Comparison of ENCODE assay signal across 8 mouse cellular contexts in the genomic region with DNA sequence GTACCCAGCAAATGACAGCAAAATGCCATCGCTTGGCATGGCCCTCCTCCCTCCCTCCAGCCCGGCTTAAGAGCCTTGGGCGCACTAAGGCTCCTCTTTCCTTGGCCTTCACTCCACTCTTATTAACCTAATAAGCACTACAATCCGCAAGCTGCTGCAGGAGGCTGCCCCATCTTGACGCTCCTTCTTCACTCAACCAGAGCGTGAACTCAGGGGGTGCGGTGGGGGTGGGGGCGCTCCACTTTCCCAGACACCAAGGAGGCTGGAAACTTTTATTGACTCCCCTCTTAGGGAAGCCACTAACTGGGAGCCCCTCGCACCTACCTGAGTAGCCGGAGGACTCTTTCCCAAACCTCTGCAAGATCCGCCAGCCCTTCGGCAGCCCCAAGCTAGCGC. TPM values are rescaled to one million over a fixed set of nuclear protein-coding genes. Genes with fewer than 3 reads are reported as not detected.
DNase-seq lines count a peak whose midpoint lies in the region; ATAC-seq and TF ChIP-seq lines count a peak whose summit lies in the region.

No protein-coding gene starts in this region.

- peaks cover 9% of the 10 kb centered on the region; the same call in 1 of the 2 replicates for H3K4me1 ChIP-seq in kidney, embryonic 16.5 days (ENCODE audit: insufficient read depth, low read length)
- peaks cover 15% of the 10 kb centered on the region for H3K4me1 ChIP-seq in forebrain, embryonic 12.5 days
- 0 out of 2 replicates have a peak, but pooled peaks cover 4% of the 10 kb centered on the region for H3K4me1 ChIP-seq in limb, embryonic 13.5 days
- H3K4me1 ChIP-seq in neural tube, embryonic 13.5 days (replicated peaks) = peaks cover 14% of the 10 kb centered on the region

- no peaks in the 10 kb centered on the region for H3K9me3 ChIP-seq in kidney, embryonic 16.5 days (ENCODE audit: low read length)
- H3K9me3 ChIP-seq in forebrain, embryonic 12.5 days = no peaks in the 10 kb centered on the region
- no peaks in the 10 kb centered on the region for H3K9me3 ChIP-seq in limb, embryonic 13.5 days
- H3K9me3 ChIP-seq in neural tube, embryonic 13.5 days = no peaks in the 10 kb centered on the region

- under 1% methylated on average over 13 of the region's 13 CpGs for WGBS in kidney, embryonic 16.5 days
- WGBS in forebrain, embryonic 12.5 days = 0% methylated on average over 13 of the region's 13 CpGs
- WGBS in limb, embryonic 13.5 days = under 1% methylated on average over 13 of the region's 13 CpGs
- under 1% methylated on average over 13 of the region's 13 CpGs for WGBS in neural tube, embryonic 13.5 days

- in situ Hi-C loops in Patski (cut with MboI; ENCODE audit: low pct_unique_long_range_greater_than_20kb) = loop anchor here (10.0 to 25.0 kb wide), 2 partner anchors 332 to 1324 kb away; no protein-coding TSS in a partner anchor

- peak overlapping the region; percentile 90 for H3K4me2 ChIP-seq in kidney, embryonic 16.5 days (replicated peaks; ENCODE audit: low read depth, low read length)
- peak overlapping the region; percentile 74 for H3K4me2 ChIP-seq in forebrain, embryonic 12.5 days
- H3K4me2 ChIP-seq in limb, embryonic 13.5 days (replicated peaks) = peak overlapping the region; percentile 87
- H3K4me2 ChIP-seq in neural tube, embryonic 13.5 days = peak overlapping the region; percentile 85

- H3K36me3 ChIP-seq in kidney, embryonic 16.5 days (ENCODE audit: insufficient read depth, low read length) = no peaks in the 10 kb centered on the region
- no peaks in the 10 kb centered on the region for H3K36me3 ChIP-seq in forebrain, embryonic 12.5 days (replicated peaks)
- H3K36me3 ChIP-seq in limb, embryonic 13.5 days = no peaks in the 10 kb centered on the region; the same call in 1 of the 2 replicates
- 0 out of 2 replicates have a peak, but pooled peaks cover 5% of the 10 kb centered on the region for H3K36me3 ChIP-seq in neural tube, embryonic 13.5 days

- H3K27ac ChIP-seq in kidney, embryonic 16.5 days (ENCODE audit: low read length) = peak overlapping the region; percentile 92
- peak overlapping the region; percentile 76 for H3K27ac ChIP-seq in forebrain, embryonic 12.5 days
- H3K27ac ChIP-seq in limb, embryonic 13.5 days = peak overlapping the region; percentile 75; the same call in 1 of the 2 replicates
- peak overlapping the region; percentile 76 for H3K27ac ChIP-seq in neural tube, embryonic 13.5 days (replicated peaks)

- no peak for DNase-seq in kidney, adult 9 months
- no peak for DNase-seq in Patski (ENCODE audit: low read depth, low spot score)
- no peak for DNase-seq in ovary, postnatal 14 days (ENCODE audit: low spot score)
- no peak for DNase-seq in urinary bladder, adult 18-20 months (ENCODE audit: low spot score in 2 of 2)

- no peak; the same call in 1 of the 2 replicates for ATAC-seq in kidney, embryonic 16.5 days (ENCODE audit: low FRiP score, low TSS enrichment)
- ATAC-seq in Patski = peak; percentile 3
- ATAC-seq in forebrain, embryonic 12.5 days (ENCODE audit: low FRiP score) = no peak
- peak; percentile 42 for ATAC-seq in limb, embryonic 13.5 days (ENCODE audit: low FRiP score, low read depth)
- peak; percentile 59 for ATAC-seq in neural tube, embryonic 13.5 days (ENCODE audit: low read depth)

- H3K27me3 ChIP-seq in kidney, embryonic 16.5 days (ENCODE audit: insufficient read depth, low read length) = no peaks in the 10 kb centered on the region
- no peaks in the 10 kb centered on the region for H3K27me3 ChIP-seq in Patski
- H3K27me3 ChIP-seq in forebrain, embryonic 12.5 days = no peaks in the 10 kb centered on the region
- H3K27me3 ChIP-seq in limb, embryonic 13.5 days = no peaks in the 10 kb centered on the region
- H3K27me3 ChIP-seq in neural tube, embryonic 13.5 days = no peaks in the 10 kb centered on the region

- peak overlapping the region; percentile 90 for H3K9ac ChIP-seq in kidney, embryonic 16.5 days (replicated peaks; ENCODE audit: low read length)
- peak overlapping the region; percentile 76 for H3K9ac ChIP-seq in forebrain, embryonic 12.5 days
- peak overlapping the region; percentile 81 for H3K9ac ChIP-seq in limb, embryonic 13.5 days
- peak overlapping the region; percentile 86 for H3K9ac ChIP-seq in neural tube, embryonic 13.5 days

- CTCF ChIA-PET in Patski (lab: Charles Lee) = interaction anchor here (0.8 to 1.9 kb wide), 4 partner anchors 9 to 24 kb away, joined by 3 to 6 read pairs (median 4); no protein-coding TSS in a partner anchor

- POLR2A ChIA-PET in Patski (lab: Charles Lee) = no interaction called here

- no peak for TF ChIP-seq CTCF in Patski (IDR thresholded peaks at IDR 0.05)

- peak overlapping the region; percentile 92 for H3K4me3 ChIP-seq in kidney, embryonic 16.5 days (ENCODE audit: low read length)
- H3K4me3 ChIP-seq in forebrain, embryonic 12.5 days (replicated peaks) = peak overlapping the region; percentile 74
- peak overlapping the region; percentile 81 for H3K4me3 ChIP-seq in limb, embryonic 13.5 days
- peak overlapping the region; percentile 83 for H3K4me3 ChIP-seq in neural tube, embryonic 13.5 days

RNA-seq across cellular contexts. Expression of a gene that starts 0.5 kb away (rescaled TPM):
- polyA plus RNA-seq in kidney, embryonic 16.5 days (2015; fragmentation: Nextera tagmentation; extraction: Ambion mirVana) = 23.8 and 25.8 TPM in 2 replicates
- 26.0 TPM for polyA plus RNA-seq in Patski (2021)
- 20.0 and 20.5 TPM in 2 replicates for polyA plus RNA-seq in forebrain, embryonic 12.5 days (2016; fragmentation: Nextera tagmentation; extraction: Ambion mirVana)
- 21.4 and 22.9 TPM in 2 replicates for polyA plus RNA-seq in limb, embryonic 13.5 days (2015; fragmentation: Nextera tagmentation; extraction: Ambion mirVana)
- polyA plus RNA-seq in neural tube, embryonic 13.5 days (2015; fragmentation: Nextera tagmentation; extraction: Ambion mirVana) = 12.8 and 13.0 TPM in 2 replicates

RNA-seq across cellular contexts. Expression of a gene that starts 0.7 kb away (rescaled TPM):
- 4.4 and 6.1 TPM in 2 replicates for polyA plus RNA-seq in kidney, embryonic 16.5 days (2015; fragmentation: Nextera tagmentation; extraction: Ambion mirVana)
- polyA plus RNA-seq in Patski (2021) = 12.4 TPM
- 8.5 and 9.3 TPM in 2 replicates for polyA plus RNA-seq in forebrain, embryonic 12.5 days (2016; fragmentation: Nextera tagmentation; extraction: Ambion mirVana)
- 5.6 and 6.3 TPM in 2 replicates for polyA plus RNA-seq in limb, embryonic 13.5 days (2015; fragmentation: Nextera tagmentation; extraction: Ambion mirVana)
- polyA plus RNA-seq in neural tube, embryonic 13.5 days (2015; fragmentation: Nextera tagmentation; extraction: Ambion mirVana) = 5.7 and 6.2 TPM in 2 replicates

Comparison
In these comparisons a context has a peak if more than half of its experiments do, and no peak if none do; other contexts are left out.
1. ATAC-seq: peak in Patski (single experiment), limb, embryonic 13.5 days (single experiment) and neural tube, embryonic 13.5 days (single experiment); none in kidney, embryonic 16.5 days (single experiment) and forebrain, embryonic 12.5 days (single experiment).
2. Peak in every context shown above with its lines, with median percentiles within 50 percentile points of each other: H3K27ac ChIP-seq, H3K4me2 ChIP-seq, H3K4me3 ChIP-seq and H3K9ac ChIP-seq.